Mouse (Mus musculus) left cerebral cortex, adult 18-20 months (tissue): ENCODE measurements at regions not wholly inside any gene's neighbourhood (a gene's known extent, or its start where the extent isn't known, plus 50 kb on each side); places are given as distances from the start of the nearest gene placed in this dataset.
A peak's percentile ranks its signal among the peaks of the same experiment; 100 is the strongest.
"Not testable (repeated sequence)": the region's sequence is repeated elsewhere in the genome, so short reads cannot be mapped to it uniquely, and the experiment has no call there.

Experiments used
- DNase-seq, 2 experiments: peaks; one replicate each; pipeline ENCODE4 v3.0.0; 2021 to 2022; ENCODE audit warnings: low spot score in 2 of 2, mixed read lengths in 1 of 2

DNA sequence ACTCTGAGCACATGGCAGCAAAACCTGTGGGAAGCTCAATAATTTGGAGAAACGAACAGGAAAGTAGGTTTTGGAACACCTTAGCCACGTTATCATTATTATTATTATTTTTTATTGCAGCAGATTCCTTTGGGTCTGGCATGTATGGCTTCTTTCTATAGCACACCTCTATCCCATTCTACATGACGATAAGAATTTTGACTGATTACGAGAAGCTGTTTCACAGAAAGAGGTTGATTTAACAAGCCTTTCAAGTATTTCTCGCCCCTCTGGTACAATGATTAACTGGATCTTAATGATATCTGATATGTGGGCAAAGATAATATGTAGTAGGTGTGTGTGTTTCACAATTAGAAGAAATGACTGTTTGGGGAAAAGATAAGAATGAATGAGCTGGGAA, 191.6 kb downstream of the Wdr20rt start:
- DNase-seq, result no peak

GRCm38 (mm10) chr12:65420127-65420526, 194.8 kb downstream of the Wdr20rt start:
- DNase-seq, result no peak

GRCm38 (mm10) chr12:65424506-65424905, 199.2 kb downstream of the Wdr20rt start:
- DNase-seq, result no peak

GRCm38 (mm10) chr12:65425440-65425839, 200.1 kb downstream of the Wdr20rt start:
- DNase-seq, result no peak

DNA sequence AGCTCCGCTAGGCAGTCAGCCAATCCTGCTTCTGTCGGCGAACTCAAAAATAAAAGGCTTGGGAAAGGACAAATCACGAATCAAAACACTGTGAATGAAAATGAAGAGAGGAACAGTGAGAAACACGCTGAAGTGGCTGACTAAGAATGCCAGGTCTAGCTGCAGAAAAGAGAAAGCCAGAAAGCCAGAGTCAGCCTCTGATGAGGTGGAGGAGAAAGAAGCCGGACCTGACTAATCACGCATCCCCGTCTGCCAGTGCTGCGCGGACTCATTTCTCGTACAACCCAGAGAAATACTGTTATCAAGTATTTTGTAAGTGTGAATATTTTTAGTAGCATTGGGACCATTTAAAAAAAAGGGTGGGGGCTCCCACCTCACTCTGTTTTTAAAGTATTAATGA, 201.6 kb downstream of the Wdr20rt start:
- peak in 1 of 2 experiments; percentile 13 for DNase-seq

DNA sequence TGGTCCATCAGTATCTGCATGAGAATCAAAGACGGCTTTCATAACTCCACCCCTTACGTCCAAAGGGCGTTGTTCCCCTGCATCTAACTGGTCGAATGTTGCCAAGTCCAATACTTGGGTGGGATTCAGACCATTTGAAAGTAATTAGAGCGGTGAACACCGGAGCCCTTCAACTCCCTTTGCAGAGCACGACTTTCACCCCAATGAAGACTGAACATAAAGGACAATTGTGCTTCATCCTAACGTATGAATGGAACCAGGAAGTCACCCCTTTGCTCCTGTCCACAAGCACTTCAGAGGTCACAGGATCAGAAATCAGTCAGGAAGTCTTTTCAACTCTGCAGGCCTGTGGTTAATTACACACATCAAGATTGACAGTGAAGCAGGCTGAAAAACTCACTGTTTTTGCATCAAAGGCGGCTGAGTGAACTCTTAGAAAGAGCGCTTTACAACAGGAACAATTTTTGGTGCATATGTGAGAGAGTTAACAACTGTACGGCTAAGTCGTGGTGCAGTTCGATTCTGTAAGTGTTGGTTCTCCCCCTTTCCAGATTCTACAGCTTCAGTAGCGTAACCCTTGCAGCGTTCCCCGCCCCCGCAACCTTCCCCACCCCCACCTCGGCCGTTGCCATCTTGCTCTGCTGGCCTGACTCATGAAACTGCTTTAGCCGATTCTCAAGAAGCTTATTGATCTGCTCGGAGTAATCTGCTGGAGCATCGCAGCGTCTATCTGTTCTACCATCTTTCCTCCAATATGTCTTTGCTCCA, 203.1 kb downstream of the Wdr20rt start:
- DNase-seq, result no peak

DNA sequence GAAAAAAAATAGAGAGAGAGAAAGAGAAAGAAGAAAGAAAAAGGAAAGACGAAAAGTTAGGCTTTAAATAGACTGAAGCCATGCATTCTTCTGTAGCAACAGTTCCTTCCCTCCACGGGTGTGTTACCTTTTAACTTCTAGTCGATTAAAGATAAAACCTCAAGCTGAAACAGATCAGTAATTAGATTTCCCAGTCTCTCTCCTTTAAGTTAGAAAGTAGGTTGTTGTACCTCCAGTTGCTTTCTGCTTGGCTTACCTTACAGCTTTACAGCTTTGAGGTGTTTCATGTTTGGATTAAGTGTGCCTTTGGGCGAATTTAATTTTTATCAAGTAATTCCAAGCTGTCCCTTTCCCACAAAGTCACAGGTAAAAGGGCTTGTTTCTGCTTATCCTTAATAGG, 225.5 kb downstream of the Wdr20rt start:
- DNase-seq, result no peak

DNA sequence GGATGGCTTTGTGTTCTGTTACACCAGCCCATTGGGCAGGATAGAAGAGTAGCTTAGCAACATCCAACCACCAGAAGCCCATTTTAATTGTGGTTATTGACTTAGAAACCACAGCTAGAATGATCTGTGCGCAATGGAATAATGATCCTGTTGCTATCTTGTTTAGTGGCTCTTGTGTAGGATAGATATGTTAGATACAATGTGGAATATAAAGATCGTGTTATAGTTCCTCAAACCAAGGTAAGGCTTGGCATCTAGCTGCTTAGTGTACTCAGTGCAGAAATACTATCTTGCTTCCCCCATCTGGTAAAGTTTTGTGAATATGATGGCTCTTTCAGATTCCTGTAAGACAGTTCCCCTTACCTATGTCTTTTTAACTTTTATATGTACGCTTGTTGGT, 230.4 kb downstream of the Wdr20rt start:
- no peak for DNase-seq

- no peak for DNase-seq
These were observed 231.6 kb downstream of the Wdr20rt start for GRCm38 (mm10) chr12:65456956-65457355.

DNA sequence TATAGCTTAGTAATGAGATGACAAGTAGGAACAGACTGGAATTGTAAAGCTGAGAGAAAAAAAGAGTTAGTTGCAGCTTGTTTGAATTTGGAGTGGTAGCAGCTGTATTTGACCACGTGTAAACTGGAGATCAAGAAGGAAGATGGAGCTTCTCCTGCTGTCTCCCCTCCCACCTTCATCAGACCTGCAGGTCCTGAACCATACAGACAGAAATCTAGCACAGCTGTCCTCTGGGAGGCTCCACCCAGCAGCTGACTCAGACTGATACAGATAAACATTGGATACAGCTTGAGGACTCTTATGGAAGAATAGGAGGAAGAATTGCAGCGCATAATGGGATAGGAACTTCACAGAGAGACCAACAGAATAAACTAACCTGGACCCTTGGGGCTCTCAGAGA, 238.9 kb downstream of the Wdr20rt start:
- DNase-seq, result no peak

DNA sequence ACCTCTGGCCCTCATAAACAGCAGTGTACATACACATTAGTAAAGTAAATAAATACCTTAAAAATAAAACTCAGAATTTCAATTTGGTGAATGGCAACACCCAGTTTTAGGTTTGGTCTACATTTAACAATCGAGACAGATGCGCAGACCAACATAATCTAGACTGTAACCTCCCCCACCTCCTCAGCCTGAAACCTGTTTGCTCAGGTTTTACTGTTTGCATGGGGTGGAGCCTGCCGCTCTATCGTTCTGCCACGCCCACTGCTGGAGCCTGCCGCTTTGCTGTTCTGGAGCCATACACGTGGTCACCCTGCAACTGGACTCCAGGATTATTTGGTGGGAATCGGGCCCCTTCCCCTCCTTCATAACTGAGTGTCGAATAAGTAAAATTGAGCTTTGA, 253.4 kb downstream of the Wdr20rt start:
- DNase-seq, result not testable (repeated sequence)

DNA sequence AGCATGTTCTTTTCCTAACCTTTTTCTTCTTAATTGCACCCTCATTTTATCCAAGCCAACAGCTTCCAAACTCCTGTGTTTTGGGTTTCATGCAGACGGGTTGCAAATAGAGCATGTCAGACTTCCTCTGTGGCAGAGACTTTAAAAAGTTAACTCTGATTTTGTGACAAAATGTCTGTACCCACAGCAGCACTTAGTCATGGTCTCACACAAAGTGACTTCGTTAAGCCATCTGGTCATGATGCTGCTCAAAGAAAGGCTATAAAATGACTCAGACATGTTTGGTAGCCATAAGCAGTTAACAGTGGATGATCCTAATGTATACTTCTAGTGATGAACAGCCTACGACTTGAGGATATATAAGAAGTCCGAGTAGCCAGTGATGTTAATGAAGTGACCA, 255.5 kb downstream of the Wdr20rt start:
- peak in 1 of 2 experiments; percentile 2 for DNase-seq

DNA sequence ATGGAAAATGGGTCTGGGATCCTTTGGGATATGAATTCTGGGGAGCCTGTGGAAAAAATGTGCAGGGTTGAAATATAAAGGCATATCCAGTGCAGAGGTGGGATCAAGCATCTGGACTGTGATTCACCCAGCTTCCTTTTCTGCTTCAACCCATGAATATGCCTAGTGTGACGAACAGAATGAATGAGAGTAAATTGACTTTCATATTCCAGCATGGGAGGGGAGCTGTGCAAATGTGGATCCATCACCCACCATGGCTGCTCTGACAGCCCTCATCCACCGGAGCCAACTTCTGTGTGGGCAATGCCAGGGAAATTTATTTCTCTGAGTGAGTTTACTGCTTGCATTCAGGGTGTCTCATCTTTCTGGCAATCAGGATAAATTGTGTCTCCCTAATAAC, 265.8 kb downstream of the Wdr20rt start:
- DNase-seq, result peak in 1 of 2 experiments; percentile 15

GRCm38 (mm10) chr12:65494388-65495030, 269.2 kb downstream of the Wdr20rt start:
- DNase-seq, result no peak

DNA sequence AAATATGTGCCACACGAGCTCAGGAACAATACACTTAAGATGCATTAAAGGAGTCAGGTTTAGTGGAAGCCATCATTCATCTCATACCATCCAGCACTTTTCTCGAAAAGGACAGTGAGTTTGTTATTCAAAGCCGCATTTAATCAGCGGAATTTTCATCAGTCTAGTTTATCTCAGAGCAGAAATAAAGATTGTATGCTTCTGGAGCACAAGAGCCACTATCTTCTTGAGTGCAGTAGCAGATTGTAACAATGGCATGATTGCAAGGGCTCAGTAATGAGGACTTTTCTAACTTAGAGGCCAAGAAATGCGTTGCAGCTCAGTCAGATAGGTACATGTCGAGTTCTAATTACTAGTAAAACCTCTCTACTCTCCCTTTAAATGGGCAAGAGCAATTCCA, 271.3 kb downstream of the Wdr20rt start:
- no peak for DNase-seq

DNA sequence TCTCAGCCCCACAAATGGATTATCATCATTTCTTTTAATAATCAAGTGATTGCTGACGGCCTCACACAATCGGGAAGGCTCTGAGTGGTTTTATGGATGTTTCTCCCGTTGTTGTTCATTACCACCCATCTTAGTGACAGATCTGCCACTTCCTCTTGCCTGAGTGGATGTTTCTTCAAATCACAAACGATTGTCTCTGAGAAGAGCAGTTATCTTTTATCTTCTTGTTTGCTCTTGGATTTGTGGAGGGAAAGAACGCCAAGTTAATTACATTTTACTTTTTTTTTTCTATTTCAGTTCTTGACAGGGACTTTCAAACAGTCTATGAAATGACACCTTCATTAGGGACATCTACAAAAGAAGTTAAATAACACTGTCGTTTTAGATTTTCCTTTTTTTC, 272.3 kb downstream of the Wdr20rt start:
- DNase-seq, result no peak

GRCm38 (mm10) chr12:65501459-65501858, 276.1 kb downstream of the Wdr20rt start:
- DNase-seq, result no peak

DNA sequence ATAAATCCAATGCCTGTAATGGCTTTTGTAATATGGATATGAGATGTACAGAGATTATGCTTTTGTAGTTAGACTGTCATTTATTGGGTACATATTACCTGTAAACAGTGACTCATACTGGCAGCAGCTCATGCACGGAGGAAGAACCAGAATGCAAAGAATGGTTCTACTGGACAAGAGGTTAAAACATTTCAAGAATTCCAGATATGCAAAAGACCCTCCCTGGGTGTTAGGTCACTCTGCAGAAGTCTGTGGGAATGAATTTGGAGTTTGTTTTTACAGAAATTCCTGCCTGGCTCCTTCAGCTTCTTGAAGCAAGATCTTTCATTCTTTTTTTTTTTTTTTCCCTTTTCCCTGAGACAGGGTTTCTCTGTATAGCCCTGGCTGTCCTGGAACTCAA, 276.7 kb downstream of the Wdr20rt start:
- DNase-seq, result no peak

DNA sequence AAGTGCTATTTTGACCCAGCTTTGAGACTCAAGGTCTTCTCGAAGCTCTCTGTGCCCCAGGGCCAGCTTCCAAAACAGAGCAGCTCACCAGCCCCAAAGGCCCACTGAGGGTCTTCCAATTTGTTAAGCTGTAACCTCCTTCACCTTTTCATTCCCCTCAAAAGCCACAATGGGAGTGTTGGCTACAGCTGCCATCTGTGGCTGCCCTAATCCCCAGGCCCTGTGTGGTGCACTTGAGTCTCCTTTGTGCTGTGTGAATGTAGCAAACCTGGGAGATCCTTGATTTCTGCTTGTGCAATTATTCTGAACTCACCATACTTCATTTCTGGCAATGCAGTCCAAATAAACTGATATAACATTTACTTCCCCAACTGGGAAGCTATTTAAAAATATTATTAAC, 287.8 kb downstream of the Wdr20rt start:
- DNase-seq, result no peak

- DNase-seq, result no peak
These were observed 308.9 kb downstream of the Wdr20rt start for GRCm38 (mm10) chr12:65534142-65534690.

DNA sequence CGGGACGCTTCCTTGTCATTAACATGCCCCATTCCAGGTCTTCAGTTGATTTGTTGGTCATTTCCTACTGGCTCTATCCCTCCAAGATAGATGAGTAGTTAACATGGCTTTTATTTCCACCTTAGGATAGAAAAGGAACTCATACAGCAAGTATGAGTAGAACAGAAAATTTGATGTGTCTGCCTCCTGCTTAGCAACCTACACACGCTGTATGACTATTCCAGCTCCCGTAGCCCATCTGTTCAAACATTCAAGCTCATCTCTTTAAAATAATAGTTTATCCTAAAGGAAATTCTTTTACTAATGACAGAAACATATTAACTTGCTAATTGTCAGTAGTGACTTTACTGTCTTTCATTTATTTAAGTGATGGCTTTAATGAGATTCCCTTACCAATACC, 323.0 kb downstream of the Wdr20rt start:
- DNase-seq, result peak in 1 of 2 experiments; percentile 4

GRCm38 (mm10) chr12:65552230-65552629, 326.9 kb downstream of the Wdr20rt start:
- DNase-seq, result no peak

DNA sequence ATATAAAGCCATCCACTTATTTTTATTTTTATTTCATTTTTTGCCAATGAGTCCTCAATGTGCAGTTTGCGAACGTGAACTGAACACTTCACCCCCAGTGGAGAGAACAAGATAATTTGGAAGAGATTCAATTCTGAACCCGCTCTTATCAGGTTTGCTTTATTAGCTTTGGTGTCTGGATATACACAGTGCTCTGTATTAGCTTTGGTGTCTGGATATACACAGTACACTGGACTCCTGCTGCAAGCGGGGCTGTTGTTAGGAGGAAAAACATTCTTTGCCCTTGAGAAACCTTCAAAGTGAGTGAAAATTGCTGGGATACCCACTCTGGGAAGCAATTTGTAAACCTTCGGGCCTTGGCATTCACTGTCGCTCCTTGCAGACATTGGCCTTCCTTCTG, 333.7 kb downstream of the Wdr20rt start:
- no peak for DNase-seq
